ENCODE assay signal across 22 mouse cellular contexts in the genomic region with DNA sequence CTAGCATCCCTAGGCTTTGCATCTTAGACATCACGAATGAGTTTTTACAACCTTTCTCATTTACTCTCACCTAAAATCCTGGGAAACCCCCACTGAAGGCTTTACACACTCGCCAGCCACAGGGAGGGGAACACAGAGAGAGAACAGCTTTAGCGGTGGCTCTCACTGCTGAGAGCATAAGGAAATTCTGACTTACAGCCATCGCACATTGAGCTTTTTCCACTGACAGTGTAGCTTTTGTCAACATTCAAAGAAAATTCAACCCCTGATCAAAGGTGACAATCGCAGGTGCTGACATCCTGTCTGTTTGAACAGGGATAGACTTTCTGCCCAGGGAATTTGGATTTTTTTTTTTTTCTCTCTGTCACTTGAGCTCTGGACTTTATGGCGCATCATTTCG. TPM values are rescaled to one million over a fixed set of nuclear protein-coding genes. Genes with fewer than 3 reads are reported as not detected.
DNase-seq lines count a peak whose midpoint lies in the region; ATAC-seq lines count a peak whose summit lies in the region.
"Had no signal": no experiment of that assay in that cellular context is flagged by ENCODE, and none has a peak within 500 bp of the region (broad histone marks: within the 10 kb centered on the region; RNA-seq: fewer than 3 reads in every experiment).

No protein-coding gene starts in this region.

- 0 out of 2 replicates have a peak, but pooled peaks cover 4% of the 10 kb centered on the region for H3K36me3 ChIP-seq in liver, embryonic 15.5 days (replicated peaks)
- H3K36me3 ChIP-seq: embryonic facial prominence, embryonic 12.5 days; hindbrain, embryonic 15.5 days; limb, embryonic 15.5 days; stomach, embryonic 15.5 days had no signal

- H3K9me3 ChIP-seq in liver, embryonic 15.5 days (replicated peaks) = 0 out of 2 replicates have a peak, but pooled peaks cover 3% of the 10 kb centered on the region
- H3K9me3 ChIP-seq: embryonic facial prominence, embryonic 12.5 days; hindbrain, embryonic 15.5 days; limb, embryonic 15.5 days; stomach, embryonic 15.5 days had no signal

- peak overlapping the region; percentile 27; the same call in 1 of the 2 replicates for H3K4me2 ChIP-seq in liver, embryonic 15.5 days
- H3K4me2 ChIP-seq: embryonic facial prominence, embryonic 12.5 days; hindbrain, embryonic 15.5 days; limb, embryonic 15.5 days; stomach, embryonic 15.5 days had no signal

- H3K27me3 ChIP-seq in liver, embryonic 15.5 days = no peaks in the 10 kb centered on the region
- H3K27me3 ChIP-seq: embryonic facial prominence, embryonic 12.5 days; hindbrain, embryonic 15.5 days; limb, embryonic 15.5 days; stomach, embryonic 15.5 days had no signal

- H3K4me3 ChIP-seq in liver, embryonic 15.5 days (replicated peaks) = no peak overlapping the region
- H3K4me3 ChIP-seq: embryonic facial prominence, embryonic 12.5 days; hindbrain, embryonic 15.5 days; left cerebral cortex, adult 2 months; limb, embryonic 15.5 days; myocyte; stomach, embryonic 15.5 days had no signal

- no peak; the same call in 1 of the 2 replicates for ATAC-seq in liver, embryonic 15.5 days (ENCODE audit: insufficient read depth)
- ATAC-seq: forebrain, postnatal 0 days; lung, postnatal 0 days; midbrain, embryonic 16.5 days had no signal

- DNase-seq in thymus, postnatal 4 days = peak; percentile 31
- no peak for DNase-seq in thymus, postnatal 25 days
- peak; percentile 89 for DNase-seq in induced T-regulatory cell, adult 2 months (ENCODE audit: low read depth)
- DNase-seq in testis, postnatal 10 days (ENCODE audit: low spot score) = no peak
- no peak for DNase-seq in kidney, postnatal 14 days
- no peak for DNase-seq in gastrocnemius, postnatal 25 days
- DNase-seq: adrenal gland, postnatal 10 days; cerebellum, adult 18-20 months; cerebellum, postnatal 14 days; forebrain, postnatal 0 days; kidney, adult 11 months; left cerebral cortex, postnatal 4 days had no signal

- 79% methylated on average over 7 of the region's 7 CpGs for WGBS in liver, embryonic 15.5 days (ENCODE audit: insufficient replicate concordance)

- H3K27ac ChIP-seq in liver, embryonic 15.5 days (replicated peaks) = peak overlapping the region; percentile 53; the same call in 1 of the 2 replicates
- H3K27ac ChIP-seq: embryonic facial prominence, embryonic 12.5 days; hindbrain, embryonic 15.5 days; left cerebral cortex, adult 2 months; limb, embryonic 15.5 days; macrophage; stomach, embryonic 15.5 days had no signal

- H3K4me1 ChIP-seq in liver, embryonic 15.5 days (replicated peaks) = peaks cover 41% of the 10 kb centered on the region
- H3K4me1 ChIP-seq: hindbrain, embryonic 15.5 days; stomach, embryonic 15.5 days had no signal

- no peak overlapping the region for H3K9ac ChIP-seq in liver, embryonic 15.5 days
- H3K9ac ChIP-seq: embryonic facial prominence, embryonic 12.5 days; forebrain, postnatal 0 days; hindbrain, embryonic 15.5 days; limb, embryonic 15.5 days; stomach, embryonic 15.5 days had no signal

RNA-seq across cellular contexts. Expression of gene Stat5b, which starts 8.5 kb away (rescaled TPM):
- 20.6 and 22.5 TPM in 2 replicates for polyA plus RNA-seq in liver, embryonic 15.5 days (2015; fragmentation: Nextera tagmentation; extraction: Ambion mirVana)
- total RNA-seq in gastrocnemius, postnatal 25 days (2021) = 100 to 1,000 TPM in 1 of 2 experiments, 10 to 100 TPM in 1; 93.2 to 126 TPM

RNA-seq across cellular contexts. Expression of gene Stat5a, which starts 17.1 kb away (rescaled TPM):
- polyA plus RNA-seq in liver, embryonic 15.5 days (2015; fragmentation: Nextera tagmentation; extraction: Ambion mirVana) = 8.2 and 8.7 TPM in 2 replicates
- 10 to 100 TPM; 10.9 to 14.8 TPM for total RNA-seq in gastrocnemius, postnatal 25 days (2021)

Comparison
In these comparisons a context has a peak if more than half of its experiments do, and no peak if none do; other contexts are left out.
1. DNase-seq: peak in thymus, postnatal 4 days (single experiment) and induced T-regulatory cell, adult 2 months (single experiment); none in thymus, postnatal 25 days (single experiment), testis, postnatal 10 days (single experiment), kidney, postnatal 14 days (single experiment) and gastrocnemius, postnatal 25 days (single experiment).